Mouse (Mus musculus) cerebral cortex, adult 2 months (tissue): ENCODE results near the gene Prdx3.

ENCODE experiments used
- WGBS: fragments of 180-500 bp; shearing (Covaris S2); methylation state at CpG from one replicate; pipeline ENCODE4 v1.1.7; 2018; 5-methylcytosine and 5-hydroxymethylcytosine counted together

The Prdx3 gene

GRCm38 (mm10) chr19:60874064-60874694, at the start of gene Prdx3:
Gene Prdx3, minus strand, starts transcription at chr19:60874556.
- WGBS = under 1% methylated on average over 28 of the region's 28 CpGs

DNA sequence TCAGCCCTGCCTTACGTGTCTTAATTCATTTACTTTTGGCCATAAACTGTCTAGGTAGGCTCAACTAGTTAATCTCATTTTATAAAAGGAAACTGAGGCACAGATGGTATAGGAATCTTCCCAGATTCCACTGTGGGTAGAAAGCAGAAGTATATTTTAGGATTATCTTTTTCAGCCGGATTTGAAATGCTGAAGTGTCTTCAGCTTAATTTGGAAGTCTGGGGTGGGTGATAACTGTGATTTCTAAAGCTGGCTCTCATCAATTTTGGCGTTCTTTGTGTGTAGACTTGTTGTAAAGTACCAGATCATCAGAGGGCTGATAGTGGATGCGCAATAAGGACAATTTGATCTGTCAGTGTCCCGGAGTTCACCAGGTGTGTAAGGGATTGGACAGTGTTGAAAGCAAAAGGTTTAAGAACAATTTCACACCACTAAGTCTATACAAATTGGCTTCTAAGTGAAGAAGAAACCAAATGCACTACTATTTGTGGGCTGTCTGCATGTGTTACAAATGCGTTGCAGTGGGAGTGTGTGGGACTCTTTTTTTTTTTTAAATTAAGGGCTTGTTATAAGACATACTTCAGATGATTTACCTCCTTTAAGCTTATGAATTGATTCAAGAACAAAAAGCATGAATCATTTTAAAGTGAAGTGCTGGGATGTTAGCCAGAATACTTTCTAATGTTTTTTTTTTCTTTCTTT, 42.7 kb upstream of the Prdx3 start:
- 47% methylated on average over 6 of the region's 6 CpGs for WGBS

DNA sequence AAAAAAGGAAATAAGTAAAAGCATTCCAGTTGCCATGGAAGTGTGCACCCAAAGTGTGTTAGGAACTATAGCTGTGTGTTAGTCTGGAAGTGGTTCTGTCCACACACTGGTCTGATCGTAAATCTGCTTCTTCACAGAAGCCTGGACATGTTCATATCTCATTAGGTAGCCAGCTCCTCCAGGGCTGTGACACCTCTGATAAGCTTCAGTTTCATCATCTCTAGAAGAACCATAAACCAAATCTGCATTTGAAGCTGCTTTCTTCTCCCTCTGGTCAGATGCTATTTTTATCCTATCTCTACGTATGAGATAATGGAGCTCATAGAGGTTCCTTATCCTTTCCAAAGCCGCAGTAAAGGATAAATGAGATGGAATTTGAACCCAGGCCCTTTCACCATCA, 41.5 kb upstream of the Prdx3 start:
- WGBS = 61% methylated on average over 3 of the region's 3 CpGs

DNA sequence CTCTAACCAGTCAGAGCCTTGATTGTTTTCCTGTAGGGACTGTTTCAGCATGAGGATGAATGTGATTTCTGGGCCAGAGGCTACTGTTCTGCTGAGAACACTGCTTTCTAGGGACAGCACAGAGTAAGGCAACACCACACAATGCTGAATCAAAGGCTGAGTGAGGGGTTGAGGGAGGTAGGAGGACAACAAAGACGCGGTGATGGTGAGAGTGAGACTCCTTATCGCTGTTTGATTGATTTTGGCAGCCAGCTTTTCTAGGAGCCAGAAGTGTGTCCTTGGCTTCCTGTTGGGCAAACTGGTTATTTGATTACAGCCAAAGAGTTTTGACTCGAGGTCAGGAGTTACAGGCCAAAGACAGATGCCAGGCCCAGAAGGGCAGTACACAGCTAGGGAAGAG, 40.9 kb upstream of the Prdx3 start:
- WGBS = 62% methylated on average over 4 of the region's 4 CpGs

- whole genome bisulfite sequencing = 60% methylated on average over 2 of the region's 2 CpGs
These were observed 37.3 kb upstream of the Prdx3 start for GRCm38 (mm10) chr19:60911653-60912052.

- 98% methylated on average over 5 of the region's 5 CpGs for WGBS
These were observed 31.1 kb upstream of the Prdx3 start for GRCm38 (mm10) chr19:60905477-60905876.

DNA sequence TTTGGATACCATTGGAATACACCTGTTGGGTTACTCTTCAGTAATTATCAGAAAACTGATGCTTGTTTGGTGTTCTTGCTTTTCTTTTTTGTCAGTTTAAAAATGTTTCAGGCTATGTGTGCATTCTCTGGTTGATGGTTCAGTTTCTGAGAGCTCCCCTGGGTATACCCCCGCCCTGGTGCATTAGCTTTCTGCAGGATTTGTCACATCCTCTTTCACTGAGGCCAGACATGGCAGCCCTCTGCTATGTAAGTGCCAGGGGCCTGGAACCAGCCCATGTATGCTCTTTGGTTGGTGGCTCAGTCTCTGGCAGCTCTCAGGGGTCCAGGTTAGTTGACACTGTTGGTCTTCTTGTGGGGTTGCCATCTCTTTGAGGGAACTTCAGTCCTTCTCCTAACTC, 29.6 kb upstream of the Prdx3 start:
- WGBS = 97% methylated on average over 1 of the region's 1 CpGs

DNA sequence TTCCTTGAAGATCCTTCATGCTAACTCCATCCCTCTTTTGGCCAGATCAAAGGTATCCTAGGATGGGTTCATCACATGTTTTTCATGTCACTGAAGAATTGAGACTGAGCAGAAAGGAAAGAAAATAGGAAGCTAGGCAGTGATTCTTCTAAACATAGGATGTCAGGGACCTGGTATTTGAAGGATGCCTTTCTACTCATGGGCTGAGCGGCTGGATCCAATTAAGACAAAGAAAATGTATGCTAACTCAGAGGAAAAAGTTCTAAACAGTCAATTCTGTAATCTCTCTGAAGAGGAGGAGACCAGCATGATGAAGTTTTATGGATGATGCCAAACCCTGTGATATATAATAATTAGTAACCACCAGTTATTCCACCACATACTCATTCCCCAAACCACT, 28.8 kb upstream of the Prdx3 start:
- WGBS = 71% methylated on average over 1 of the region's 1 CpGs

GRCm38 (mm10) chr19:60895251-60895880, 21.0 kb upstream of the Prdx3 start:
- 31% methylated on average over 3 of the region's 3 CpGs for WGBS

DNA sequence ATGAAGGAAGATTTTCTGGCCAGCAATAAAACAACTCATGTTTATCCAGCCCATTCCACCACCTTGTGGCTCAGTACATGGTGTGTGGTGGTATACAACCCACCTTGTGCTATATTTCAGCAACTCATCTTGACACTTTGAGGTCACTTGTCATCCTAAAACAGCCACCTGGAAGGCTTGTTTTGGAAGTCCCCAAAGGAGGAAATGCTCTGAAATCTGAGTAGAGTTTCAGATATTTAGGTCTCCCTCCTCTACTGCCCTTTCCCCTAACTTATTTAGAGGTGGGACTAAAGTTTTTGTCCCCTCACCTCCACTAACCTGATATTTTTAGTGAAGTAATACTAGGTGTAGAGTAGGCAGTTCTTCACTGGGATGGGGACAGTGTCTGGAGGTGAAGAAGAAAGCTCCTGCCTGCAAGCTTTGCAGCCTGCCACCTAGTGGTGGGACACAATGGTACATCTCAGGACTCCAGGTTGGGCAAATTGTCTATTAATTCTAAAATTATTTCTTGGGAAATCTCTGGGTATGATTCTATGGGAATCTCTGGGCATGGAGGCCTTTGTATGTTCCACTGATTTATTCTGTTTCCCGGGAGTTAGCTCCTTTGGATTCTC, 17.7 kb upstream of the Prdx3 start:
- WGBS = 26% methylated on average over 1 of the region's 1 CpGs

DNA sequence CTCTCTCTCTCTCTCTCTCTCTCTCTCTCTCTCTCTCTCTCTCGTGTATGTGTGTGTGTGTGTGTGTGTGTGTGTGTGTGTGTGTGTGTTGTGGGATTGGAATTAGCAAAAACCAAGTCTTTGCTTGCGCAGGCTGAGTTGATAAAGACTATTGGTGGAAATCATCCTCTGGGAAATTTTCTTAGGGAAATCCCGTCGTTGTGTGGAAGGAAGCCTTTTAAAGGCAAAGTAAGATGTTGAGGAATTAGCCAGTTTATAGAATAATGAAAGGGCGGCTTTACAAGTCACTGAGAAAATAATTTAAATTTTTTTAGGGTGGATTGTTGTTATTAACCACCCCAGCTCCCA, 16.7 kb upstream of the Prdx3 start:
- 6% methylated on average over 4 of the region's 5 CpGs for WGBS

DNA sequence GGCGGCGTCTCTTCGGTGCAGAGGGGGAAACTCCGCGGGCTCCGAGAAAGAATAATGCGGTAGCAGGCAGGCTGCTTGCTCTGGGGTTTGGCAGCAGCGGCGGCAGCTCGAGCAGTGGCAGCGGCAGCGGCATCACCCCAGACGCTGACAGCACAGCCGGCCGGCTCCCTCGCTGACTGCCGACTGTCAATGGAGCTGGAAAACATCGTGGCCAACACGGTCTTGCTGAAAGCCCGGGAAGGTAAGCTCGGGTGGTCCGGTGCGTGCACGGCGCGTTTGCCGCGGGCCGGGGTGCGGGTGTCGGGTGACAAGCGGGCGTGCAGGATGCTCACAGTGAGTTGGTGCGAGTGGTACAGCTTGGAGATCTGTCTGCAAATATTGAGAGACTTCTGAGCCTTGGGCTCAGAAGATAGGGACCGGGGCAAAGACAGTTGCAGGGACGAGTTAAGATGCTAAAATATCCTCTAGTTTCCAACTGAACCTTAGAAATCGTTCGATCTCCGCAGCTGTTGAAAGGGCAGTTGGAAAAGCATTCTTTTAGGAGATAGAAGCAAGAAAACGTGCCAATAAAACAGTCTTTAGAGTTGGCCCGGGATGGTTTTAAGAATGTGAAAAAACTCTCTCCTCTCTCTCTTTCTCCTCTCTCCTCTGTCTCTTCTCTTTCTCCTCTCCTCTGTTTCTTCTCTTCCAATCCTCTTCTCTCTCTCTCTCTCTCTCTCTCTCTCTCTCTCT, 16.2 kb upstream of the Prdx3 start:
- 1% methylated on average over 40 of the region's 41 CpGs for WGBS

DNA sequence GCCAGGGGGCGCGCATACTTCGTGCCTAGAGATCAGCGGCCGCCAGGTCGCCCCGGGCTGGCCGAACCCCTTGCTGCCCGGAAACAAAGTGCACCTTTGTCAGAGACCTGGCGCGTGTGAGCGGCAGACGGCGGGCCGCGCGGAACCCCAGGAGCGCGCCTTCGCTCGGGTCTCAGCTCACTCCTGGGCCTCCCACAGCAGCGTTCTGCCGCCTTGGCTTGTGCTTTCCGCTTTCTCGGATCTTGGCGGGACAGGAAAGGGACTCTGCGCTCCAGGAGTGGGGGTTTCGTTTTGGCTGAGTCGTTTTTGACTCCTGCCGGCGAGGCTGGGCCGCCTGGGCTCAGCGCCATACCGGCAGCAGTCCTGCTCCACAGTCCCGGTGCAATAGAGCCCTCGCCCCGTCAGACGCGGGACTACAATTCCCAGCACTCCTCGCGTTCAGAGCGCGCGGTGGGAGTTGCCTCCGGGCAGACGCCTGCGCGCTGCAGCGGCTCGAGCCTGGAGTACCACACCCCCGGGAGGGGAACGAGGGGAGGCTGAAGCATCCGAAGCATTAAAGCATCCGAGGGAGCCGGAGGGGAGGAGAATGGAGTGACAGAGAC, 15.5 kb upstream of the Prdx3 start, which contains the start of gene Grk5:
Grk5 (plus strand) TSS at position 36 of the 602 bp plus-strand sequence.
- under 1% methylated on average over 55 of the region's 55 CpGs for WGBS

DNA sequence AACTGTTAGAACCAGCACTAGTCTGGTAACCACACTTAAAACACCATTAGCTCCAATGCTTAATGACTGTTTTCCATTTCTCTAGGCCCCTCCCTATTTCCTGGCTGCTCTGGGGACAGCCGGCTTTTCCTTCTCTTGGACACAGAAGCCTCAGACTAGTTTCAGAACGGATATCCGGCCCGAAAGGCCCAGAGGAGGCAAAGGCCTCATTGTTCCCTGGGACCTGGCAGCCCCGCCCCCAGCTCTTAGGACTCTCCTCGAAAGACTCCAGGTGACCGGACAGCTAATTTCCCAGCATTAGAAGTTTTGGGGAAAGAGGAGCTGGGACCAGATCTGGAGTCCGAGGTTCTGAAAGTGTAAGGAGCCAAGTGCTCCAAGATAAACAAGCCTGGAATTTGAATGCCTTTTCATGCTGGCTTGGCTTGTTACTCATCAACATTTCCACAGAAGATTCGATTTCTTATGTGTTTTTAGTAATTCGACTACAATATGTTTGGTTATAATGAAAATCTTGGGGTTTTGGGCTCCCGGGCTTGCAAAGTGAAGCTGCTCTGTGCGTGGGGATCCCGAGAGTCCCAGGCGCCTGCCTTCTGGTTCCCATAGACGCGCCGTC, 14.9 kb upstream of the Prdx3 start:
- 6% methylated on average over 17 of the region's 17 CpGs for WGBS

DNA sequence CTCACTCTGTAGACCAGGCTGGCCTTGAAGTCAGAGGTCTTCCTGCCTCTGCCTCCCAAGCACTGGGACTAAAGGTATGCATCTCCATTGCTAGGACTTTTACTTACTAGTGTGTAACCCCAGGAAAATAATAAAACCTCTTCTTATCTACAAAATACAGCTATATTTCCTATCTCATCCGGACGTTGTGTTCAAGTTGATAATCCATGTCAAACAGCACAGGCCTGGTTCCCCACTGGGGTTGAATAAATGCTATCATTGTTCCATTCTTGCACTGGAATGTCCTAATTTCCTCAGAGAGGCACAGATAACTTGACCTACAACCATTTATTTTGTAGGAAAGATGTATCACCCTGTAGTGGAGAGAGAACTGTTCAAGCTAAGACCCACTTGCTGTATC, 13.3 kb upstream of the Prdx3 start:
- 83% methylated on average over 2 of the region's 2 CpGs for WGBS

DNA sequence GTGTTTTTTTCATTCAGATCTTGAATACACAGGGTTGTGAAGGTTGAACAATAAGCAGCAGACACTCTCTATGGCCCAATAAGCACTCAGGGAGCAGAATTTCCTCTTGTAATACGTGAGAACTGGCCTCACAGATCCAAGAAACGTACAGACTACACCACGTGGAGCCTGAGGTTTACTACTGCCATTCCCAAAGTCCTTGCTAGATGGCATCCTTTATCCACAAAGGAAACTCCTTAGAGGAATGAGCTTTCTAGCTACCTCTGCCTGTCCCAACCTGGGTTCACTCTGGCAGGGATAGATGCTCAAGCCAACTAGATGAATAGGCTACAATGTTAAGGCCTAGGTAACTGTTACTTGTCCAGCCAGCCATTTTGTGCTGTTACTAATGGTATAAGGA, 8.8 kb upstream of the Prdx3 start:
- 4% methylated on average over 3 of the region's 3 CpGs for WGBS

- 8% methylated on average over 4 of the region's 4 CpGs for WGBS
These were observed 855 bp downstream of the Prdx3 start for GRCm38 (mm10) chr19:60873501-60873900.

- WGBS = 68% methylated on average over 1 of the region's 1 CpGs
These were observed 2.1 kb downstream of the Prdx3 start for GRCm38 (mm10) chr19:60872272-60872671.

DNA sequence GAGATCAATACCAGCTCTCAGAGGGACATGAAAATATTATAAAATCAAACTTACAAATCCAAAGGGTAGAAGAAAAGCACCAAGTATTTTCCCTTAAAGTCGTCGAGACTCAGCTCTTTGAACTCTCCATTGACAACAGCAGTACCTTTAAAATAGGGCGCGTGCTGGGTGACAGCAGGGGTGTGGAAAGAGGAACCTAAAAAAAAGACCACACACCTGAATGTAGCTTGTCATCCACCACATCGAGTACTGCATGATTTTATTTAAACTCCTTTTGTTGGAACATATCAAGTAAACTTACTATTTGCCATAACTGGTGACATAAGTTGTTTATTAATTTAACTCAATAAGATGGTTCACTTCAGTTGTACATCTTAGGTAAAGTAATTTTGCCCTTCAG, 3.0 kb downstream of the Prdx3 start:
- WGBS = 90% methylated on average over 5 of the region's 5 CpGs

GRCm38 (mm10) chr19:60870489-60870888, 3.9 kb downstream of the Prdx3 start:
- WGBS = 54% methylated on average over 1 of the region's 1 CpGs

- 99% methylated on average over 4 of the region's 4 CpGs for WGBS
These were observed 8.2 kb downstream of the Prdx3 start for GRCm38 (mm10) chr19:60866169-60866568.
